Mouse (Mus musculus) liver, embryonic 15.5 days (tissue): ENCODE data around the gene Ehhadh. TPM values are rescaled to one million over a fixed set of nuclear protein-coding genes. Genes with fewer than 3 reads are reported as not detected.
"Not testable (repeated sequence)": the region's sequence is repeated elsewhere in the genome, so short reads cannot be mapped to it uniquely, and the experiment has no call there.

Experiments
- ATAC-seq: fragments of 200-750 bp; cut with Nextera tagmentation; 2 replicates; pipeline ENCODE4 v1.8.0; 2017; ENCODE audit warnings: moderate number of reproducible peaks, mild to moderate bottlenecking, moderate library complexity; ENCODE audit not compliant: insufficient read depth
- H3K27ac ChIP-seq: fragments of 300-500 bp; sonication (generic); replicated peaks from 2 replicates; pipeline ENCODE4 v1.5.1; 2015; ENCODE audit warnings: mild to moderate bottlenecking, inconsistent platforms
- H3K27me3 ChIP-seq: fragments of 300-500 bp; sonication (generic); 2 replicates; pipeline ENCODE4 v1.6.1; 2015; ENCODE audit warnings: mild to moderate bottlenecking, inconsistent platforms
- H3K36me3 ChIP-seq: fragments of 300-500 bp; sonication (generic); replicated peaks from 2 replicates; pipeline ENCODE4 v1.6.1; 2015; ENCODE audit warnings: moderate library complexity, mild to moderate bottlenecking, inconsistent platforms
- H3K4me1 ChIP-seq: fragments of 300-500 bp; sonication (generic); replicated peaks from 2 replicates; pipeline ENCODE4 v1.6.1; 2015; ENCODE audit warnings: inconsistent platforms
- H3K4me2 ChIP-seq: fragments of 300-500 bp; sonication (generic); 2 replicates; pipeline ENCODE4 v1.6.1; 2015; ENCODE audit warnings: moderate library complexity, mild to moderate bottlenecking, inconsistent platforms
- H3K4me3 ChIP-seq: fragments of 300-500 bp; sonication (generic); replicated peaks from 2 replicates; pipeline ENCODE4 v1.5.1; 2015; ENCODE audit warnings: mild to moderate bottlenecking, inconsistent platforms
- H3K9ac ChIP-seq: fragments of 300-500 bp; sonication (generic); 2 replicates; pipeline ENCODE4 v1.6.1; 2015; ENCODE audit warnings: moderate library complexity, mild to moderate bottlenecking, inconsistent platforms
- H3K9me3 ChIP-seq: fragments of 300-500 bp; sonication (generic); replicated peaks from 2 replicates; pipeline ENCODE4 v1.6.1; 2016; ENCODE audit warnings: inconsistent platforms
- WGBS: fragments of 180-500 bp; shearing (Covaris S2); methylation state at CpG from one replicate; pipeline ENCODE4 v1.1.7; 2015; ENCODE audit warnings: mixed read lengths; ENCODE audit not compliant: insufficient replicate concordance; 5-methylcytosine and 5-hydroxymethylcytosine counted together
- polyA plus RNA-seq: library from polyadenylated mRNA; unstranded; fragments of >200 nt; fragmentation: Nextera tagmentation; extraction: Ambion mirVana; gene quantifications from 2 replicates; pipeline ENCODE4 v1.2.1, GENCODE M21; 2015

Ehhadh gene
- polyA plus RNA-seq, 1 experiment from 2014 or later: 10.5 TPM

DNA sequence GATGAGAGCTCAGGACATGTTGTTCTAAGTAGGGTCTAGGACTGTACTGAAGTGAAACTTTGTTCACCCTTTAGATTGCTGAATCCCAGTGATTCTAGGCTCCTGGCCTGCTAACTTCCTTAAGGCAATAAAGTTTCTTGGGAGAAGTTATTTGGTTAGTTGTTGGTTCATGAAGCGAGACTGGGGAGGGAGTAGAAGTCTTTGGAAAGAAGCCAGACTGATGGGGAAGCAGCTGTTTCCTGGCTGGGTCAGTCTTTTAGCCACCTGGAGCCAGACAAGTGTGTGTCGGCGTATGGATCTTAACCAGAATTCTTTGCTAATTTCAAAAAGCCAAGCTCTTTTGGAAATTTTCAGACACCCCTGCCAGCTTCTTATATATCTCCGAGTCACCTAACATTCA lies 39.5 kb upstream of the Ehhadh start:
- 0 out of 2 replicates have a peak, but pooled peaks cover 9% of the 10 kb centered on the region for H3K4me1 ChIP-seq
- no peaks in the 10 kb centered on the region for H3K36me3 ChIP-seq
- H3K4me3 ChIP-seq: 0 out of 2 replicates have a peak overlapping the region, but pooled peaks have one; percentile 2
- no peak overlapping the region for H3K27ac ChIP-seq
- H3K27me3 ChIP-seq: no peaks in the 10 kb centered on the region
- H3K9ac ChIP-seq: no peak overlapping the region
- peak overlapping the region; percentile 9 for H3K4me2 ChIP-seq
- ATAC-seq: no peak
- WGBS: 49% methylated on average over 4 of the region's 4 CpGs
- H3K9me3 ChIP-seq: no peaks in the 10 kb centered on the region

DNA sequence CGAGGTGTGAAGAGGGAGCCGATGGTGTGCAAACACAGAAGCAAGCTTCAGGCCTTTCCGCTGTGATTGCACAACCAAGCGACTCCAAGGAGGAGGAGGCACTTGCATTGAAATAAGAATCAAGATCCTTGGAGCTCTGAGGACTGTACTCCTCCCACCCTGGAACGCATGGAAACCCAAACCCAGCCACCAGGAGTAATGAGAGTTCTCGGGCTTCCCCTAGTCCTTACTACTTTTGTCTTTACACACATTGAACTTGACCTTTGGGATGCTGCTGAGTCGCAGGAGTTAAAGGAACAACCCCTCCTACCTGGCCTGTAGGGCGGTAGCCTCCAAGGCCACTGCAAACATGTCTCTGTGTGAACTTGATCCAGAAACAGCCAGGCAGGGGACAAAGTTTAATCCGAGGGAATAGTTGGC lies 38.0 kb upstream of the Ehhadh start:
- Histone ChIP-seq H3K9me3 (no peaks in the 10 kb centered on the region), H3K27me3 (no peaks in the 10 kb centered on the region), H3K9ac (no peak overlapping the region), H3K4me3 (peak overlapping the region; percentile 34; the same call in 1 of the 2 replicates), H3K36me3 (no peaks in the 10 kb centered on the region), H3K27ac (no peak overlapping the region), H3K4me1 (0 out of 2 replicates have a peak, but pooled peaks cover 3% of the 10 kb centered on the region), H3K4me2 (no peak overlapping the region)
- ATAC-seq: 0 out of 2 replicates have a peak, but pooled peaks have one; percentile 18
- WGBS: 47% methylated on average over 9 of the region's 9 CpGs

DNA sequence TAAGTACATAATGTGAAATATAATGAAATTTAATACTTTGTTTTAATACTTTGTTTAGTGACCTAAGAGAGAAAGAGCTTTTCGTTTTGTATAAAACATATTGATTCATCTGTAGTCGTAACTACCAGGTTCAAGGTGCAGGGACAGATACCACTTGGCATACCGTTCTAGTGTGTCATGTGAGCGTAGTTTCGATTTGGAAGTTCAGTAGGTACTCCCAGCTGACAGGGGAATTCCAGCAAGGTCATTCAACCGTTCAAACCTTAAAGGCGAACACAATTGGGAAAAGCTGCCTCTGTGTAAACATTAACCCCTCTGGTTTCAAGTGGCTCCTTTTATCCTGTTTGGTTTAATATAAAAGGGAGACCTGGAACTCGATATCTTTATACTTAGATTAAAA lies 31.0 kb upstream of the Ehhadh start:
- Histone ChIP-seq H3K4me2 (no peak overlapping the region), H3K9me3 (no peaks in the 10 kb centered on the region), H3K4me3 (no peak overlapping the region), H3K4me1 (peaks cover 14% of the 10 kb centered on the region), H3K27me3 (no peaks in the 10 kb centered on the region), H3K9ac (no peak overlapping the region), H3K27ac (no peak overlapping the region), H3K36me3 (no peaks in the 10 kb centered on the region)
- WGBS: 55% methylated on average over 8 of the region's 8 CpGs
- peak; percentile 78 for ATAC-seq

DNA sequence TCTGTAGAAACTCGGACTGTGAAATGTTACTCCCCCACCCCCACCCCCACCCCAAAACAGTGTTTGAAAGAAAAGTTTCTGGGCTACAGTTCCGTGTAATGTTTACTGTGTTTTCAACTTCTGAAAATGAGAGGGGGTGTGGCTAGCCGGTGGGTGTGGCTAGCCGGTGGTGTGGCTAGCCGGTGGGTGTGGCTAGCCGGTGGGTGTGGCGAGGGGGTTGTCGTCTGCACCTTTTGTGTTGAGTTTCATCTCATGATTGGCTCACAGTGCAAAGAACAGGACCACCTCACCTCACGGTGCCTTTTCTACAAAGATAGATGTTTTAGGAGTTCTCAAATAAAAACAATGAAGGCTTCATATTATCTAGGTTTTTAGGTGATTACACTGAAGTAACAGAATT lies 30.5 kb upstream of the Ehhadh start:
- WGBS: 21% methylated on average over 9 of the region's 9 CpGs
- no peaks in the 10 kb centered on the region for H3K27me3 ChIP-seq
- H3K36me3 ChIP-seq: no peaks in the 10 kb centered on the region
- H3K4me3 ChIP-seq: no peak overlapping the region
- H3K4me1 ChIP-seq: peaks cover 14% of the 10 kb centered on the region
- H3K4me2 ChIP-seq: peak overlapping the region; percentile 30
- H3K9me3 ChIP-seq: no peaks in the 10 kb centered on the region
- ATAC-seq: peak; percentile 53
- H3K9ac ChIP-seq: no peak overlapping the region
- H3K27ac ChIP-seq: no peak overlapping the region

DNA sequence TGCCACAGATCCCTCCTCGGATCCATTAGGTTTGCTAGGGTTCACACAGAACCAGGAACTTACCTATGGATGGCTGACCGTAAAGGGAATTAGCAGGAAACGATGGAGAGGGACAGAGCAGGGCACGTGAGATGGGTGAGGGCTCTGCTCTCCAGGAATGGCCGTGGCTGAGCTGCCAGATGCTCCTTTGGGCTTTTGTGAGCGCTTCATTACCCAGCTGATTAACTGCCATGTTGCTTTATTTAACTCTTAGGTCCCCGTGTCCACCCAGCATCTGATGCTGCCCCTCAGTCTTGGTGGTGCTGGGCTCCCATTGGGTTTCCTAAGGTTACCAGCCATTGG lies 28.0 kb upstream of the Ehhadh start:
- no peak overlapping the region for H3K27ac ChIP-seq
- no peak overlapping the region for H3K4me3 ChIP-seq
- H3K36me3 ChIP-seq: no peaks in the 10 kb centered on the region
- no peak overlapping the region for H3K9ac ChIP-seq
- H3K4me2 ChIP-seq: no peak overlapping the region
- no peaks in the 10 kb centered on the region for H3K9me3 ChIP-seq
- WGBS: 61% methylated on average over 7 of the region's 7 CpGs
- no peak for ATAC-seq
- H3K4me1 ChIP-seq: peaks cover 14% of the 10 kb centered on the region
- H3K27me3 ChIP-seq: no peaks in the 10 kb centered on the region

DNA sequence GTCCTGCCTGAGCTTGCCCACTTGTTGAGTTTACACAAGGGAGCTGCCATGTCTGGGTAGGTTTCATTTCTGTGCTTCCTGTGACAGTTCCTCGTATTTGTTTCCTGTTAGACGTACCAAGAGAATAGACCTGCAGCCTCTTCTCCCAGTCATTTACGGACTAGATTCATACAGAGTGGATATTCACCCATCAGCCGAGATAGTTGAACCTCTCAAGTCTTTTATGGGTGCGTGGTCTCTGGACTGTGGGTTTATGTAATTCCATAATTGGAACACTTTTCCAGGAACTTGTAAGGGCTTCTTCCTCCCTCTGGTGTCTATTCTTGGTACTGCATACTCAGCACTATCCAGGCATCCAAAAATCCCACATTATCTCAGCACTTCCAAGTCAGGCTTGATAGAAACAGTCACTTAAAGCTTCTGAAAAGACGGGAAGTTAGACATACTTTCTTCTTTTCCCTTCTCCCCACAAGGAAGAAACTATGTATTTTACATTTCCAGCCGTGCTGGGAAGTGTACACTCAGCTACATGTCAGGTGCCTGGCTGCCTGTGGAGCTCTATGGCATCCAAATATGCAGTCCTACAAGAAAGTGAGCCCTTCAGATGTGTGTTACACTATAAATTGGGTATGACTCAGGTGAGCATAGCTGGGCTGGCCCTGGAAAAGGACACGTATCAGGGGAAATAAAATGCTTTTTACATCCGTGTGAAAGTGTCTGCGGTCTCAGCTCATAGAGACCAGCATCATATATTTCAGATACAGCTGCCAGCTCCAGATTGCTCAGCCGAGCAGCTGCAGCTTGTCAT lies 27.5 kb upstream of the Ehhadh start:
- no peak overlapping the region for H3K4me3 ChIP-seq
- H3K36me3 ChIP-seq: no peaks in the 10 kb centered on the region
- no peaks in the 10 kb centered on the region for H3K9me3 ChIP-seq
- H3K27ac ChIP-seq: no peak overlapping the region
- H3K9ac ChIP-seq: no peak overlapping the region
- peaks cover 13% of the 10 kb centered on the region for H3K4me1 ChIP-seq
- no peak for ATAC-seq
- no peaks in the 10 kb centered on the region for H3K27me3 ChIP-seq
- H3K4me2 ChIP-seq: no peak overlapping the region; the same call in 1 of the 2 replicates
- 55% methylated on average over 11 of the region's 11 CpGs for WGBS

DNA sequence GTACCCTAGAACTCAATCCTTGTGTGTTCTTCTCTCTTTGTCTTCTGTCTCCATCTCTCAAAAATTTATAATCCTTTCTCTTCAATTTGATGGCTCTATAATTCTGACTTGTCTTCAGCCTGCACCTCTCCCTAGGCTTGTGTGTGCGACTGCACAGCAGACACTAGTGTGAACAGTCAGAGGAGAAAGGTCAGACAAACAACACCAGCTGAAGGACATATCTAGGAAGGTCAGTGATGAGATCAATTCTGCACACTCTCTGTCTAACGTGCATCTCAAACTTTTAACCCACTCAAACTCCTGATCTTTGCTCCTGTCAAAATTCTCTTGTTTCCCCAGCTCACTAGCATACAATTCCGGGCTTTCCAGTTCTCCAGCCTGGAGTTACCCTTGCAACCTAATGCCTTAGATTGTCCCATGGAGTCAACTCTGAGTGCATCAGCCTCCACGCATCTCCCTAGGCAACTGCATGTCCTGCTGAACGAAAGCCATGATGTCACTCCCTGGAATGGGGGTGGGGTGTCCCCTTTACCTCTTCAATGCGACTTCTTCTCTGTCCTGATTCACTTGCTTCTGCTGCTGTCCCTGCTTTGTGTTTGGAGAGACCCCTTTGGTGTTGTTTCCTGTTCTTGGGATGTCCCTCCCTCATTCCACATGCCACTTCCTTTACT lies 25.7 kb upstream of the Ehhadh start:
- H3K4me3 ChIP-seq: no peak overlapping the region
- H3K36me3 ChIP-seq: peaks cover 14% of the 10 kb centered on the region
- H3K27ac ChIP-seq: no peak overlapping the region
- no peak overlapping the region for H3K4me2 ChIP-seq
- H3K4me1 ChIP-seq: peaks cover 10% of the 10 kb centered on the region
- WGBS: 53% methylated on average over 6 of the region's 6 CpGs
- H3K9me3 ChIP-seq: no peaks in the 10 kb centered on the region
- ATAC-seq: peak; percentile 40; the same call in 1 of the 2 replicates
- H3K9ac ChIP-seq: no peak overlapping the region
- H3K27me3 ChIP-seq: no peaks in the 10 kb centered on the region

DNA sequence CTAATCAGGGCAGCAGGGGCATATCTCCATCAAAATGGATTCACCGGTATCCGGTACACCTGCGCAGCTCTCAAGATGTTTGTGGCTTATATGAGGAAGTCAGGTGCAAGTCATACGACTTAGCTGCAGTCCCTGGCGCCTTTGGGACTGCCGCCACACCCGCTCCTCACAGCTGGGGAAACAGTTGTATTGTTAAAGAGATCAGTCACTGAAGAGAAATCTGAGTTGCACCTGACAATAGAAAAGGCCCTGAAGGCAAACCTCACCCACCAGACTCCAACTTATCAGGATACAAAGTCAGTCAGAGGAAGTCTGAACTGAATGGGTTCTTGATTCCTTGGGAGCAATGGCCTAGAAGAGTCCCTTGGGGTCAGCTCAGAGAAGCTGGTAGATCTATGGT lies 20.2 kb upstream of the Ehhadh start:
- H3K4me2 ChIP-seq, H3K27me3 ChIP-seq, H3K4me1 ChIP-seq, H3K4me3 ChIP-seq, H3K9me3 ChIP-seq, H3K9ac ChIP-seq, ATAC-seq, H3K27ac ChIP-seq: not testable (repeated sequence)
- H3K36me3 ChIP-seq: peaks cover 27% of the 10 kb centered on the region
- WGBS: 79% methylated on average over 7 of the region's 7 CpGs

DNA sequence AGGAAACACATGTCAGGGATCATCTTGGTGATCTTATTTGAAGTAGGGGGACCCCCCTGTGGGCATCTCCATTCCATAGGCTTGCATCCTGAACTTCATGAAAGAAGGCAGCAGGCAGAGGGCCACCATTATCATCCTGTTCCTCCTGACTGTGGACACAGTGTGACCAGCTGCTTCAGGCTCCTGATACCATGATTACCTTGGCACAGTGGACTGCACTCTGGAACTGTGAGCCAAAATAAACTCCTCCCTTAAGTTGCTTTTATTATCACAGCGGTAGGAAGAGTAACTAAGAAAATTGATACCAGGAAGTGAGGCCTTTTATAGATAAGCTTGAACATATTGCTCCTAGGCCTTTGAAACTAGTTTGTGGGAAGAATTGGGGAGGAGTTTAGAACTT lies 19.3 kb upstream of the Ehhadh start:
- Histone ChIP-seq H3K27me3 (no peaks in the 10 kb centered on the region), H3K36me3 (peaks cover 34% of the 10 kb centered on the region), H3K9ac (no peak overlapping the region), H3K4me2 (no peak overlapping the region), H3K27ac (no peak overlapping the region), H3K9me3 (no peaks in the 10 kb centered on the region), H3K4me1 (no peaks in the 10 kb centered on the region), H3K4me3 (no peak overlapping the region)
- no peak for ATAC-seq
- 74% methylated on average over 1 of the region's 1 CpGs for WGBS

DNA sequence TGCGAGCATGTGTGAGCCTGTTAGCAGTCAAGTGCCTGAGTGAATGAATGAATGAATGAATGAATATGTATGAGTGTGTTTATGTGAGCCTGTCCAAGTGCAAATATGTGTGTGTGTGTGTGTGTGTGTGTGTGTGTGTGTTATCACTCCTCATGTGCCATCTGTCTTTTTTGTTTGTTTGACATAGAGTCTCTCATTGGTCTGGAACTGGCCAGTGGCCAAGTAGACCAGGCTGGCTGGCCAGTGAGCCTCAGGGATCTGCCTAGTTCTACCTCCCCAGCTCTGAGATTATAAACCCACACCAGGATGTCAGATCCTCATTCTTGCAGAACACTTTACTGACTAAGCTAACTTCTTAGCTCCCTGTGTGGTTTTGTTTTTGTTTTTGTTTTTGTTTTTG lies 16.7 kb upstream of the Ehhadh start:
- Histone ChIP-seq H3K27me3 (no peaks in the 10 kb centered on the region), H3K36me3 (peaks cover 43% of the 10 kb centered on the region), H3K4me3 (no peak overlapping the region), H3K4me2 (no peak overlapping the region), H3K27ac (no peak overlapping the region), H3K9ac (no peak overlapping the region), H3K9me3 (no peaks in the 10 kb centered on the region), H3K4me1 (no peaks in the 10 kb centered on the region)
- no peak for ATAC-seq
- WGBS: 79% methylated on average over 1 of the region's 1 CpGs

DNA sequence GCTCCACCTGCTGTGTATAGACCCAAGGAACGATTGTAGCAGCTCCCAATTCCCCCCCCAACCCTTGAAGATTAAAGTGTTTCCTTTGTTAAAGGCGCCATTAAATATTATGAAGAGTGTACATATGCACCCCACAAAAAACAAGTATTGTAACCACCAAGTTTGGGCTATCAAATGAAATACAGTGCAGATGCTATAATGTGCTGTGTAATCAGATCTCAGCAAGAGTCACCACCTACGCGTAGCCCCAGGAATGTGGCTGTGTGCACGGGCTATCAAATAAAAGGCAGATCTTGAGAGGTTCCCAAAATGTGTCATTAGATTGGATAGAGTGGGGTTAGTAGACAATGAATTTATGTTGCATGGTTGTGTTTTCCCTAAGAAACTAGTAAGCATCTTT lies 7.5 kb upstream of the Ehhadh start:
- Histone ChIP-seq H3K27ac (peak overlapping the region; percentile 94; the same call in 1 of the 2 replicates), H3K4me1 (peaks cover 47% of the 10 kb centered on the region), H3K36me3 (peaks cover 11% of the 10 kb centered on the region; the same call in 1 of the 2 replicates), H3K4me3 (peak overlapping the region; percentile 87), H3K9ac (peak overlapping the region; percentile 91; the same call in 1 of the 2 replicates), H3K9me3 (no peaks in the 10 kb centered on the region), H3K4me2 (peak overlapping the region; percentile 79), H3K27me3 (no peaks in the 10 kb centered on the region)
- WGBS: 12% methylated on average over 5 of the region's 5 CpGs
- ATAC-seq: no peak
